Comparison of ENCODE assay signal across 10 mouse cellular contexts in genomic region chr2:154659070-154659469, GRCm38 (mm10). TPM values are rescaled to one million over a fixed set of nuclear protein-coding genes. Genes with fewer than 3 reads are reported as not detected.
DNase-seq lines count a peak whose midpoint lies in the region; ATAC-seq lines count a peak whose summit lies in the region.
"Had no signal": no experiment of that assay in that cellular context is flagged by ENCODE, and none has a peak within 500 bp of the region (broad histone marks: within the 10 kb centered on the region; RNA-seq: fewer than 3 reads in every experiment).

No protein-coding gene starts in this region.

- DNase-seq in lung, postnatal 14 days: no peak
- DNase-seq in intestine, embryonic 14.5 days (ENCODE audit: low spot score): no peak
- no peak for DNase-seq in frontal cortex, adult 2 months (ENCODE audit: extremely low spot score in 1 of 2, low spot score in 1 of 2)
- DNase-seq in ovary, postnatal 36 days (ENCODE audit: low spot score): no peak
- DNase-seq: cerebellum, adult 9-10 months; kidney, adult 11 months had no signal

- 79% methylated on average over 4 of the region's 4 CpGs for WGBS in lung, embryonic 15.5 days
- 80% methylated on average over 4 of the region's 4 CpGs for WGBS in intestine, embryonic 14.5 days
- 91% methylated on average over 4 of the region's 4 CpGs for WGBS in neural tube, embryonic 13.5 days

- H3K9ac ChIP-seq in lung, embryonic 15.5 days: peak overlapping the region; percentile 89
- H3K9ac ChIP-seq in intestine, embryonic 14.5 days (ENCODE audit: low read length): no peak overlapping the region
- peak overlapping the region; percentile 97 for H3K9ac ChIP-seq in neural tube, embryonic 13.5 days

- peaks cover 66% of the 10 kb centered on the region for H3K4me1 ChIP-seq in erythroblast, embryonic 14.5 days (ENCODE audit: control insufficient read depth)
- H3K4me1 ChIP-seq in lung, embryonic 15.5 days: peaks cover 21% of the 10 kb centered on the region
- H3K4me1 ChIP-seq in intestine, embryonic 14.5 days (replicated peaks; ENCODE audit: control insufficient read depth, insufficient read depth, low read length): peaks cover 21% of the 10 kb centered on the region
- peaks cover 34% of the 10 kb centered on the region for H3K4me1 ChIP-seq in neural tube, embryonic 13.5 days (replicated peaks)

- no peaks in the 10 kb centered on the region for H3K27me3 ChIP-seq in erythroblast, embryonic 14.5 days (ENCODE audit: control insufficient read depth)
- H3K27me3 ChIP-seq in lung, embryonic 15.5 days: no peaks in the 10 kb centered on the region
- H3K27me3 ChIP-seq in intestine, embryonic 14.5 days (replicated peaks; ENCODE audit: control insufficient read depth, insufficient read depth, low read length): no peaks in the 10 kb centered on the region
- no peaks in the 10 kb centered on the region for H3K27me3 ChIP-seq in neural tube, embryonic 13.5 days

- peaks cover 46% of the 10 kb centered on the region for H3K36me3 ChIP-seq in erythroblast, embryonic 14.5 days (ENCODE audit: control insufficient read depth)
- H3K36me3 ChIP-seq in lung, embryonic 15.5 days: peaks cover 17% of the 10 kb centered on the region
- H3K36me3 ChIP-seq in intestine, embryonic 14.5 days (ENCODE audit: control insufficient read depth, insufficient read depth, low read length): peaks cover 20% of the 10 kb centered on the region
- peaks cover 14% of the 10 kb centered on the region for H3K36me3 ChIP-seq in neural tube, embryonic 13.5 days

- ATAC-seq in erythroblast, adult 5-6 weeks (replicated peaks; ENCODE audit: low FRiP score, poor library complexity, severe bottlenecking): no peak
- ATAC-seq in lung, embryonic 15.5 days (ENCODE audit: borderline replicate concordance, extremely low read depth, low FRiP score, low TSS enrichment): no peak
- no peak for ATAC-seq in intestine, embryonic 14.5 days (replicated peaks; ENCODE audit: low FRiP score, low TSS enrichment, low read depth)
- no peak for ATAC-seq in neural tube, embryonic 13.5 days (ENCODE audit: low read depth)

- peak overlapping the region; percentile 91 for H3K4me3 ChIP-seq in erythroblast, embryonic 14.5 days (replicated peaks)
- H3K4me3 ChIP-seq in lung, embryonic 15.5 days: peak overlapping the region; percentile 86; the same call in 1 of the 2 replicates
- no peak overlapping the region for H3K4me3 ChIP-seq in intestine, embryonic 14.5 days (ENCODE audit: low read depth, low read length)
- H3K4me3 ChIP-seq in neural tube, embryonic 13.5 days: no peak overlapping the region

- no peak overlapping the region for H3K27ac ChIP-seq in lung, embryonic 15.5 days
- H3K27ac ChIP-seq in intestine, embryonic 14.5 days (ENCODE audit: low read depth): 0 out of 2 replicates have a peak overlapping the region, but pooled peaks have one; percentile 17
- no peak overlapping the region for H3K27ac ChIP-seq in neural tube, embryonic 13.5 days (replicated peaks)

- no peaks in the 10 kb centered on the region for H3K9me3 ChIP-seq in erythroblast, embryonic 14.5 days (ENCODE audit: control insufficient read depth, low read length)
- H3K9me3 ChIP-seq in lung, embryonic 15.5 days: no peaks in the 10 kb centered on the region
- H3K9me3 ChIP-seq in intestine, embryonic 14.5 days (ENCODE audit: control insufficient read depth, low read length): no peaks in the 10 kb centered on the region
- H3K9me3 ChIP-seq in neural tube, embryonic 13.5 days: no peaks in the 10 kb centered on the region

- peak overlapping the region; percentile 70 for H3K4me2 ChIP-seq in lung, embryonic 15.5 days
- peak overlapping the region; percentile 71 for H3K4me2 ChIP-seq in intestine, embryonic 14.5 days (ENCODE audit: low read length)
- H3K4me2 ChIP-seq in neural tube, embryonic 13.5 days: peak overlapping the region; percentile 91

RNA-seq across cellular contexts. Expression of gene Chmp4b, which starts 7.6 kb away (rescaled TPM):
- 23.8 and 27.6 TPM in 2 replicates for polyA plus RNA-seq in erythroblast, embryonic 14.5 days (2012)
- 28.0 and 35.7 TPM in 2 replicates for total RNA-seq in erythroblast, adult 5-6 weeks (2015; ENCODE audit: low replicate concordance)
- 47.3 and 59.0 TPM in 2 replicates for total RNA-seq in erythroblast, adult 5-6 weeks (2017; ENCODE audit: low replicate concordance)
- 27.2 and 27.6 TPM in 2 replicates for polyA plus RNA-seq in lung, embryonic 15.5 days (2015; fragmentation: Nextera tagmentation; extraction: Ambion mirVana)
- 15.5 and 15.8 TPM in 2 replicates for polyA plus RNA-seq in intestine, embryonic 14.5 days (2014; fragmentation: Nextera tagmentation; extraction: Ambion mirVana)
- 29.1 and 29.6 TPM in 2 replicates for polyA plus RNA-seq in neural tube, embryonic 13.5 days (2015; fragmentation: Nextera tagmentation; extraction: Ambion mirVana)
- 277 and 314 TPM in 2 replicates for polyA plus RNA-seq in frontal cortex, adult 2 months (2012; rRNA removed)

RNA-seq across cellular contexts. Expression of gene 4930519P11Rik, which starts 45.8 kb away (rescaled TPM):
- polyA plus RNA-seq in erythroblast, embryonic 14.5 days (2012): 0.19 and 0.33 TPM in 2 replicates
- total RNA-seq in erythroblast, adult 5-6 weeks (2015; ENCODE audit: low replicate concordance): 6.7 TPM in 1 of 2 replicates, not detected in the other
- 1.8 TPM in 1 of 2 replicates, not detected in the other for total RNA-seq in erythroblast, adult 5-6 weeks (2017; ENCODE audit: low replicate concordance)
- polyA plus RNA-seq in lung, embryonic 15.5 days (2015; fragmentation: Nextera tagmentation; extraction: Ambion mirVana): not detected in 2 replicates
- polyA plus RNA-seq in intestine, embryonic 14.5 days (2014; fragmentation: Nextera tagmentation; extraction: Ambion mirVana): not detected in 2 replicates
- 1.0 TPM in 1 of 2 replicates, not detected in the other for polyA plus RNA-seq in neural tube, embryonic 13.5 days (2015; fragmentation: Nextera tagmentation; extraction: Ambion mirVana)
- polyA plus RNA-seq in frontal cortex, adult 2 months (2012; rRNA removed): 0.48 TPM in 1 of 2 replicates, not detected in the other

RNA-seq across cellular contexts. Expression of gene Zfp341, which starts 46.0 kb away (rescaled TPM):
- polyA plus RNA-seq in erythroblast, embryonic 14.5 days (2012): 2.0 and 2.1 TPM in 2 replicates
- total RNA-seq in erythroblast, adult 5-6 weeks (2015; ENCODE audit: low replicate concordance): 6.9 and 11.0 TPM in 2 replicates
- 6.4 TPM in 2 replicates for total RNA-seq in erythroblast, adult 5-6 weeks (2017; ENCODE audit: low replicate concordance)
- 1.0 TPM in 2 replicates for polyA plus RNA-seq in lung, embryonic 15.5 days (2015; fragmentation: Nextera tagmentation; extraction: Ambion mirVana)
- 0.97 and 1.0 TPM in 2 replicates for polyA plus RNA-seq in intestine, embryonic 14.5 days (2014; fragmentation: Nextera tagmentation; extraction: Ambion mirVana)
- 1.0 and 2.0 TPM in 2 replicates for polyA plus RNA-seq in neural tube, embryonic 13.5 days (2015; fragmentation: Nextera tagmentation; extraction: Ambion mirVana)
- polyA plus RNA-seq in frontal cortex, adult 2 months (2012; rRNA removed): 10.0 and 10.5 TPM in 2 replicates

RNA-seq across cellular contexts. Expression of gene Pxmp4, which starts 55.6 kb away (rescaled TPM):
- 1.2 and 1.6 TPM in 2 replicates for polyA plus RNA-seq in erythroblast, embryonic 14.5 days (2012)
- total RNA-seq in erythroblast, adult 5-6 weeks (2015; ENCODE audit: low replicate concordance): 9.0 and 9.6 TPM in 2 replicates
- total RNA-seq in erythroblast, adult 5-6 weeks (2017; ENCODE audit: low replicate concordance): 7.5 and 11.2 TPM in 2 replicates
- 26.4 and 29.1 TPM in 2 replicates for polyA plus RNA-seq in lung, embryonic 15.5 days (2015; fragmentation: Nextera tagmentation; extraction: Ambion mirVana)
- polyA plus RNA-seq in intestine, embryonic 14.5 days (2014; fragmentation: Nextera tagmentation; extraction: Ambion mirVana): 25.9 and 26.4 TPM in 2 replicates
- 13.6 and 16.1 TPM in 2 replicates for polyA plus RNA-seq in neural tube, embryonic 13.5 days (2015; fragmentation: Nextera tagmentation; extraction: Ambion mirVana)
- polyA plus RNA-seq in frontal cortex, adult 2 months (2012; rRNA removed): 18.6 and 20.7 TPM in 2 replicates

Comparison
In these comparisons a context has a peak if more than half of its experiments do, and no peak if none do; other contexts are left out.
1. H3K4me3 ChIP-seq: peak in erythroblast, embryonic 14.5 days (single experiment) and lung, embryonic 15.5 days (single experiment); none in intestine, embryonic 14.5 days (single experiment) and neural tube, embryonic 13.5 days (single experiment).
2. Peak in every context shown above with its lines, with median percentiles within 50 percentile points of each other: H3K4me2 ChIP-seq.